Mouse (Mus musculus): ENCODE results near the gene Ica1l.
"Not testable (repeated sequence)": the region's sequence is repeated elsewhere in the genome, so short reads cannot be mapped to it uniquely, and the experiment has no call there.

Ica1l gene

GRCm38 (mm10) chr1:60042796-60043469 lies at the start of gene Ica1l:
Gene Ica1l (minus strand): TSS chr1:60043184.
- DNase-seq (ENCODE audit: low read depth, low spot score), result no peak

DNA sequence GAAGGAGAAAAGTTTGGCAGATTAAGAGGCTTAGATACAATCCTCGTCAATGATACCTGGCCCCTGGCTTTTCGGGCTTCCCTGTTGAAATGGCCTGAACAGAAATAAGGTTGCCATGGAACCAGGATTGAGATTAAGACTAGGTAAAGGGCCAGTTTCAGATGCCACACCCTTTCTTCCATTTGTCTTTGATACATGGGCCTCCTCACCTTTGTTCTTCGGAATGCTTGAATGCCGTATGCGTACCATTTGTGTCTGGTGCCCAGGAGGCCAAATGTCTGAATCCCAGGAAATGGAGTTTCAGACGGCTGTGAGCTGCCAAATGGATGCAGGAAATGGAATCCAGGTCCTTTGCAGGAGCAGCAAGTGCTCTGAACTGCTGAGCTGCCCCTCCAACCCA lies 33.4 kb upstream of the Ica1l start:
- DNase-seq (ENCODE audit: low read depth, low spot score), result no peak

GRCm38 (mm10) chr1:60075590-60075989 lies 32.6 kb upstream of the Ica1l start:
- DNase-seq (ENCODE audit: low read depth, low spot score), result no peak

DNA sequence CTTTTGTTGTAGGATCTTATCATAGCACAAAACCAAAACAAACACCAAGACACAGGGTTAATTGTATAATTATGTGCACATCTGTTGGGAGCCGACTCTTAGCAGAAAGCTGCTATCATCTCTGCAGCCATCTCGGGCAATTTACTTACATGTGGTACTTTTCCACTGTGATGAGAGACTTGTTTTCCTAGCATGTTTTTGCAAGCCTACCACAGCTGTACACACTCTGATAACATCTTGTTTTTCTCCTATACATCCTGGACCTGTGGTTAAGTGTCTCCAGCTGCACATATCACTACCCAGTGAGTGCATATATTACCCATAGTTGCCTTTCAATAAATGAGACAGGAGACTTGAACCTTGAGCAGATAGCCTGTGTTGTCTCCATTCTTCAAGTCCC lies 32.0 kb upstream of the Ica1l start:
- no peak for DNase-seq (ENCODE audit: low read depth, low spot score)

DNA sequence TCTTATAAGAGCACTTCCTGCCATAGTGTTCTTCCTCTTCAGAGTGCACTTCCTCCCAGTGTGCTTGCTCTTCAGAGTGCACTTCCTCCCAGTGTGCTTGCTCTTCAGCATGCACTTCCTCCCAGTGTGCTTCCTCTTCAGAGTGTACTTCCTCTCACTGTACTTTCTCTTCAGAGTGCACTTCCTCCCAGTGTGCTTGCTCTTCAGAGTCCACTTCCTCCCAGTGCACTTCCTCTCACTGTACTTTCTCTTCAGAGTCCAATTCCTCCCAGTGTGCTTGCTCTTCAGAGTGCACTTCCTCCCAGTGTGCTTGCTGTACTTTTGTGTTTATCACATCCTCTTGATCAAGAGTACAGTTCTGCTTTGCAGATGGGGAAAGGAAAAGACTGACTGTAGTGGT lies 27.7 kb upstream of the Ica1l start:
- not testable (repeated sequence) for DNase-seq (ENCODE audit: low read depth, low spot score)

- DNase-seq (ENCODE audit: low read depth, low spot score), result no peak
Measured at GRCm38 (mm10) chr1:60056310-60056709, 13.3 kb upstream of the Ica1l start.

DNA sequence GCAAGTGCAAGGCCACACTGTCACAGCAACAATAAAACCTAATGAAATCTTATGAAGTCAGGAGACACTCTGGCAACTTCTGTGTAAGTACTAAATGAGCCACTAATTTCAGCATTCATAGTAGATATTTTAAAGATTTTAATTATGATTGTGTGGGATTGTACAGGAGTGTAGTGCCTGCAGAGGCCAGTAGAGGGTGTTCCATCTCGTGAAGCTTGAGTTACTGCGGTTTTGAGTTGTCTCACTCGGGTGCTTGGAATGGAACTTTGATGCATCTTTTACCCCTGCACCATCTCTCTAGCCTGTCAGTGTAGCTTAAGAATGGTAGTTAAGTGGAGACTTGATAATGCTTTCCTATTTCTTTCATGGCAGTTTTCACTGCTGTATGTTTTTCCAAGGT lies 11.7 kb upstream of the Ica1l start:
- no peak for DNase-seq (ENCODE audit: low read depth, low spot score)

DNA sequence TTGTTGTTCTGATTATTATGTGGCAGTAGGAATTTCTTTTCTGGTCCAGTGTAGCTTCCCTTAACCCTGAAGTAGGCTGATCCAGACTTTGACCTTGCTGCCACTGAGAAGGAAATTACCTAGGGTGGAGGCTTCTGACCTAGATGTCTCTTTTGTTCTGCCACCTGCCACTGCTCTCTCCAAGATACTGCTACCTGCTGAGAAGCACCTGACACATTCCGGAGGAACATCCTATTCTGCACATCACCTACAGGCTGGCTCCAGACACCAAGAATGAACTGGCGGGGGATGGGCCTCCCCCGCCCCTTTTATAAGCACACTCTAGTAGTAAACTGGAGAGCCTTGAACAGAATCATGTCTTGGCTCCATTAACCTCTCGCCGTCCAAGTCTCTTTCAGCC lies 4.5 kb upstream of the Ica1l start:
- not testable (repeated sequence) for DNase-seq (ENCODE audit: low read depth, low spot score)

DNA sequence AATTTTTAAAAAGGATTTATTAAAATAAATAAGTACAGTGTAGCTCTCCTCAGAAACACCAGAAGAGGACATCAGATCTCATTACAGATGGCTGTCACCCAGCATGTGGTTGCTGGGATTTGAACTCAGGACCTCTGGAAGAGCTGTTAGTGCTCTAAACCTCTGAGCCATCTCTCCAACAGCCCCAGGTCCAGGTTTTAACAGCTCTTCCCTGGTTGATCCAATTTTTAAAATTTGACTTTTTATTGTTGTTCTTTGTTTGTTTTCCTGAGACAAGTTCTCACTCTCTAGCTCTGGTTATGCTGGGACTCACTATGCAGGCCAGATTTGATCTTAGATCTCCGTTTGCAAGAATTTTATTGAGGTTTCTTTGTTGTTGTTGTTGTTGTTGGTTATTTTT lies 1.6 kb upstream of the Ica1l start:
- DNase-seq (ENCODE audit: low read depth, low spot score), result no peak

- no peak for DNase-seq (ENCODE audit: low read depth, low spot score)
Measured at GRCm38 (mm10) chr1:60042398-60042795, 587 bp downstream of the Ica1l start.

DNA sequence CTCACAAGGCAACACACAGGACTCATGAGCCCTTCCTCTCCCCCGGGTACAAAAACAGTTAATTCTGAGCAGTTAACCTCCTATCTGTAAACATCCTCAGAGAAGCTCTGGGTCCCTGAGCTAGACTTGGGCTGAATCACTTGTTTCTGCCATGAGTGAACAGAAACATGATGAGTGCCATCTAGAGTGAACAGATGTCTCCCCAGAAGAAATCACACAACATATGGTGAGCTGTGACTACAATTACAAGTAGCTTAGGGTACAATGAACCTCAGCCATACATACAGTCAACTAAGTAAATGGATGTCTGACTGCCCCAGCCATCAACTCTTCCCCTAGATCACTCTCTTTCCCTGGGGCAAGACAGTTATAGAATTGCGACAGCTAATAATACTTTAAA lies 7.9 kb downstream of the Ica1l start:
- no peak for DNase-seq (ENCODE audit: low read depth, low spot score)

DNA sequence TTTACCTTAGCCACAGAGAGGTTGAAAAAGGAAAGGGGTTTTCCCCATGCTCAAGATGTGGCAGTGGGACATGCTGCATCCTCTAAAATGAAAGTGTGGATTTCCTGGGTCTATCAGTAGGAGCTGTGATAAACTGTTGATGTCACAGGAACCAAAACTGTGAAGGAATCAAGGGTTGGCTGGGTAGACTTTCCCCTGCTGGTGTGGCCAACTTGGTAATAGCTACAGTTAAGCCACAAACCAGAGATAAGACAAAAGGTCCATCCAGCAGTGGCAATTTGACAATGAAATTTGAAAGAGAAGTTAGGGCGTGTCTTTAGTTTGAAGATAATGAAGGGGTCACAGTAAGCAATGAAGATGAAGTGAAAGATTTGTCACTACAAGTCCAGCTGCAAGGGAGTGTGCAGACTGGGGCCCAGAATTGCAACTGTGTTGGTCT lies 25.9 kb downstream of the Ica1l start:
- no peak for DNase-seq (ENCODE audit: low read depth, low spot score)

GRCm38 (mm10) chr1:60016136-60016611 lies 26.8 kb downstream of the Ica1l start:
- DNase-seq (ENCODE audit: low read depth, low spot score), result no peak

DNA sequence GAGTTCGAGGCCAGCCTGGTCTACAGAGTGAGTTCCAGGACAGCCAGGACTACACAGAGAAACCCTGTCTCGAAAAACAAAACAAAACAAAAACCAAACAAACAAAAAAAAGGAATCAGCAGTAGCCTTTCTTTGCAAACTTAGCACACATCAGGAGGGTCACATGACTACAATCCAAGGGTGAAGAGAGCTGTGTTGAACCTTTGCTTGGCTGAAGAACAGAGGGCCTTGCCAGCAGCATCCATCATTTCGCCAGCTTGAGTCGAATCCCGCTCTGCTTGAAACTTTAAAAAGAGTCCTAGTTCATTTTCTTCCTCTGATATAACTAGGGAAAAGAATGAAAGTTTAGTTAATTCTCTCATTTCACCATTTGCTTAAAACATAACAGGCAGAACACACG lies 27.5 kb downstream of the Ica1l start:
- DNase-seq (ENCODE audit: low read depth, low spot score), result no peak

DNA sequence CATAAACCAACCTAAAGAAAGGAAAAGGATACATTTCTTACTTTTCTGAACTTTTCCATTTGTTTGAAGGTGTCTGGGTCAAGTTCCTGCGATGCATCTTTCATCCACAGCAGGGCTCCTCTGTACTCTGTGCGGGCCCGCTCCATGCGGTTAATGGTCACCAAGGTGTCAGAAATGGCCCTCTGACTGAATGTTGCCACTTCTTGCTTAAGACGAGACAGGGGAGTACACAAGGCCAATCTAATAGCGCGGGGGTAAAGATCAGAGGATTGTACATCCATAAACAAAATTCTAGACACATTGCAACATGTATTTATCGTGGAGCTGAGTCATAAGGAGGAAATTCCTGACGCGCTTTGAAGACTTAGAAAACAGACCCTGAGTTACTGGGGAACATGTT lies 29.2 kb downstream of the Ica1l start:
- DNase-seq (ENCODE audit: low read depth, low spot score), result no peak

DNA sequence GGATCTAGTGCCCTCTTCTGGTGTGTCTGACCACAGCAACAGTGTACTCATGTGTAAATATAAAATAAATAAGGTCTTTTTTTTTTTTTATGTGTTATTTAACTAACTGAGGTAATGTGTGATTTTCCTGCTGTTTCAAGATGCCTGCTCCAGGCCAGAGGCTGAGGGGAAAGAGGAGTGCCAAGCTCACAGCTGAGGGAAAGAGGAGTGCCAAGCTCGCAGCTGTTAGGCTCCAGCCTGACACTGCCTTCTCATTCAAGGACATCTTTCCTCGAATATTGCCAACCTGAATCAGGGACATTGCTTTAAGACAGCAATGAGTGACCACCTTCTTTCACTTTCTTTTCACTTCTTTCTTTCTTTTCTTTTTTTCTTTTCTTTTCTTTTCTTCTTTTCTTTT lies 34.2 kb downstream of the Ica1l start:
- DNase-seq (ENCODE audit: low read depth, low spot score), result no peak

- no peak for DNase-seq (ENCODE audit: low read depth, low spot score)
Measured at GRCm38 (mm10) chr1:60007337-60007736, 35.6 kb downstream of the Ica1l start.

- DNase-seq (ENCODE audit: low read depth, low spot score), result no peak
Measured at GRCm38 (mm10) chr1:60000319-60000718, 42.7 kb downstream of the Ica1l start.

DNA sequence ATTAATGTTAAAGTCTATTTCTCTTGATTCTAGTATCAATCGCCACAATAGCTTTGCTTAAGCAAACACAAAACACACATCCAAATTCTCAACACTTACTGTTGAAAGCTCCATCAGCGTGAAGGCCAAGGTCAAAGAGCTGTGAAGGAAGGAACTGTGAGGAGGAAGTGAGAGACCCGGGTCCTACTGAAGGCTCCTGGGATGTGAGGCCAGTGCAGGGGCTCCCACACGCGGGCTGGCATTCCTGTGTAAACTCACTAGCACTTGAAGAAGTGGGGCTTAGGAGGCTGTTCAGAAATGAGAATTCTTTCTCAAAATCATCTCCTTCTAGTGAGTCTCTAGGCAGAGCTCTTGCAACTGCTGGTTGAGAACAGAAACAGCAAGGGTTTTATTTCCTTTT lies 45.6 kb downstream of the Ica1l start:
- no peak for DNase-seq (ENCODE audit: low read depth, low spot score)

DNA sequence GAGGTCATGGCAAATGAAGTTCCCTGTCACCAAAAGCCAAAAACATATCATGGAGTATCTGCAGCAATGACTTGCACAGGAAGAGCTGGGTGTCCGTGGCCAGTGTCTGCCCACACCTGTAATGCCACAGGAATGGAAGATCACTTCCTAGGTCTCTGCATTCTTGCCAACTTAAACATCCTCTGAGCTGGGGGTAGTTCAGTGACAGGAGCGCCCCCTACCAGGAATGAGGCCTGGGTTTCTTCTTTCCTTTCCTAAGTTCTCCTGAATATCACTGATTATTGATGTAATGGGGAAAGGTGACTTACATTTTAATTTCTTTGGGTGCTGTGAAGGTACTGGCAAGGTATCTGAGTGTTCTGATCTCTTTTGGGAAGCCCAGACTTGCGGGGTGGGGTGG lies 47.3 kb downstream of the Ica1l start:
- no peak for DNase-seq (ENCODE audit: low read depth, low spot score)

GRCm38 (mm10) chr1:59987399-59988040 lies 55.5 kb downstream of the Ica1l start:
- DNase-seq (ENCODE audit: low read depth, low spot score), result no peak

- no peak for DNase-seq (ENCODE audit: low read depth, low spot score)
Measured at GRCm38 (mm10) chr1:59986626-59987025, 56.4 kb downstream of the Ica1l start.

DNA sequence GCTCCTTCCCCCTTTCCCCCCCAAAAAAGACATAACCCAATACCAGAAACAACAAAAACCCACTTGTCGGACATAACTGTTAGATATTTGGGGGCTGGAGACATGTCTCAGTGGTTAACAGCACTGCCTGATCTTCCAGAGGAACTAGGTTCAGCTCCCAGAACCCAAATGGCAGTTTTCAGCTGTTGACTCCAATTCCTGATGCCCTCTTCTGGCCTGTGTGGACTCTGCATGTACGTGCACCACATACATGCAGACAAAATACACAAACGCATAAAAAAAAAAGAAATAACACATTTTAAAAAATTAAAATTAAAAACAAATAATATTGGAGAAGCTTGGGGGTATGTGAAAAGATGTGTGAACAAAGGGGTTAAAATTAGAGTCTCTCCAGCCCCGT lies 75.7 kb downstream of the Ica1l start:
- DNase-seq (ENCODE audit: low read depth, low spot score), result no peak

Data from WW6 (cell line).